Mouse (Mus musculus) hindbrain, embryonic 15.5 days (tissue): Measurements from ENCODE around the gene Krt13. TPM values are rescaled to one million over a fixed set of nuclear protein-coding genes. Genes with fewer than 3 reads are reported as not detected.
A peak's percentile ranks its signal among the peaks of the same experiment; 100 is the strongest.

Source experiments
- ATAC-seq: fragments of 200-750 bp; cut with Nextera tagmentation; 2 replicates; pipeline ENCODE4 v1.8.0; 2017; ENCODE audit warnings: low read depth, moderate number of reproducible peaks, moderate TSS enrichment; ENCODE audit not compliant: low FRiP score
- H3K27ac ChIP-seq: fragments of 300-500 bp; sonication (generic); replicated peaks from 2 replicates; pipeline ENCODE4 v1.5.1; 2015; ENCODE audit warnings: mild to moderate bottlenecking, inconsistent platforms
- H3K27me3 ChIP-seq: fragments of 300-500 bp; sonication (generic); 2 replicates; pipeline ENCODE4 v1.6.1; 2015; ENCODE audit warnings: control low read depth, inconsistent platforms
- H3K36me3 ChIP-seq: fragments of 300-500 bp; sonication (generic); 2 replicates; pipeline ENCODE4 v1.6.1; 2015; ENCODE audit warnings: control low read depth, inconsistent platforms
- H3K4me1 ChIP-seq: fragments of 300-500 bp; sonication (generic); replicated peaks from 2 replicates; pipeline ENCODE4 v1.6.1; 2015; ENCODE audit warnings: control low read depth, inconsistent platforms
- H3K4me2 ChIP-seq: fragments of 300-500 bp; sonication (generic); 2 replicates; pipeline ENCODE4 v1.6.1; 2015; ENCODE audit warnings: moderate library complexity, mild to moderate bottlenecking, inconsistent platforms
- H3K4me3 ChIP-seq: fragments of 300-500 bp; sonication (generic); 2 replicates; pipeline ENCODE4 v1.5.1; 2015; ENCODE audit warnings: mild to moderate bottlenecking, inconsistent platforms
- H3K9ac ChIP-seq: fragments of 300-500 bp; sonication (generic); 2 replicates; pipeline ENCODE4 v1.6.1; 2015; ENCODE audit warnings: inconsistent platforms
- H3K9me3 ChIP-seq: fragments of 300-500 bp; sonication (generic); 2 replicates; pipeline ENCODE4 v1.6.1; 2016; ENCODE audit warnings: control low read depth, inconsistent platforms
- WGBS: fragments of 180-500 bp; shearing (Covaris S2); methylation state at CpG from one replicate; pipeline ENCODE4 v1.1.7; 2015; 5-methylcytosine and 5-hydroxymethylcytosine counted together
- polyA plus RNA-seq: library from polyadenylated mRNA; unstranded; fragments of >200 nt; fragmentation: Nextera tagmentation; extraction: Ambion mirVana; gene quantifications from 2 replicates; pipeline ENCODE4 v1.2.1, GENCODE M21; 2015

Gene Krt13
- polyA plus RNA-seq: 0.09 TPM in 1 of 2 replicates, not detected in the other

- no peaks in the 10 kb centered on the region for H3K36me3 ChIP-seq
- H3K4me2 ChIP-seq: no peak within 1 kb of the TSS
- 64% methylated on average over 3 of the region's 3 CpGs for WGBS
- no peaks in the 10 kb centered on the region for H3K27me3 ChIP-seq
- H3K4me3 ChIP-seq: no peak within 1 kb of the TSS
- H3K9me3 ChIP-seq: no peaks in the 10 kb centered on the region
- no peaks in the 10 kb centered on the region for H3K4me1 ChIP-seq
- H3K9ac ChIP-seq: no peak within 1 kb of the TSS
- no peak for ATAC-seq
- H3K27ac ChIP-seq: no peak within 1 kb of the TSS
These were observed at the start of gene Krt13 for GRCm38 (mm10) chr11:100121466-100121865. Gene Krt13, minus strand, starts transcription at chr11:100121566.

DNA sequence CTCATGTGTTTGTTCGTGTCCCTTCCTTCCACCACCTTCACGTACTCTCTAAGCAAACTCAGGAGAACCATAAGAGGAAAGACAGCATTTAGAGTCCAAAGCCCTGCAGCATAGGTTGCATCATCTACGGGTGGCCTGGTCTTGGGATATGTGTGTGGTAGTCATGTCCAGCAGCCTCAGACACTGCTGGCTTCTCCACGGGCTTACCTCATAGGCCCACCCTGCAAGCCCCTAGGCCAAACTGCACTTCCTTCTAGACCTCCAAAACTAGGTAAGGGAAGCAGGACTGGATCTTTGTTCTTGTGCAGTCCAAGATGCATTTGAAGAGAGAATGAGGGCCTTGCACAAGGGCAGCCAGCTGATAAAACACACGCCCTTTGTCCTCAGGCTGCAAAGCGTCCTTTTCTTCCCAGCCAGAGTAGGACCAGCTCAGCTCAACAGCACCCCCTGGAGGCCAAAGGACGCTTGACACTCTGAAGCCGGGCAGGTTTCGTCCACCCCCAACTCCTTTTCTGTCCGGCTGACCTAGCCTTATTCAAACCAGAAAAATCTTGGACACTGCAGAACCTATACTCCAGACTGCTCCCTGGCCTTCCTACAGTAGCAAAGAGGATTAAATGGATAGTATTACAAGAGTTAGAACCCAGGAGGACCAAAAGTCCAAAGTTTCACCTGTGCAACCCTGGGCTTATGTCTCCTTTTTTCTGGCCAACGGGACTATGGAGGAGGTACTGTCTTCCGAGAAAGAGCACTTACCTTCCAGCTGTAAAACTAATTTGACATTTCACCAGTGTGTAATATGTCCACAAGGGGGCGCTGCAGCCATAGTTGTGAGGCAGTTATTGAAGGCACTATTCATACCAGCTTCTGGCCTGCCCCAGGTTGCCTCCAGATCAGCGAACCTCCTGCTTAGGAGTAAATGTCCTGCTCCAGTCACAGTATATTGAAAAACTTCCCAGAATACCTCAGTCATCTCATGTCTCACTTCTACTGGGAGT, 47.7 kb upstream of the Krt13 start:
- no peaks in the 10 kb centered on the region for H3K4me1 ChIP-seq
- no peak overlapping the region for H3K9ac ChIP-seq
- no peaks in the 10 kb centered on the region for H3K9me3 ChIP-seq
- H3K4me3 ChIP-seq: no peak overlapping the region
- H3K4me2 ChIP-seq: no peak overlapping the region
- no peaks in the 10 kb centered on the region for H3K36me3 ChIP-seq
- no peak overlapping the region for H3K27ac ChIP-seq
- H3K27me3 ChIP-seq: no peaks in the 10 kb centered on the region
- WGBS: 34% methylated on average over 14 of the region's 14 CpGs
- no peak for ATAC-seq

GRCm38 (mm10) chr11:100168071-100168470, 46.7 kb upstream of the Krt13 start:
- no peak overlapping the region for H3K9ac ChIP-seq
- 84% methylated on average over 8 of the region's 8 CpGs for WGBS

GRCm38 (mm10) chr11:100164392-100164791, 43.0 kb upstream of the Krt13 start:
- no peak for ATAC-seq
- 69% methylated on average over 7 of the region's 7 CpGs for WGBS

More at GRCm38 (mm10) chr11:100168071-100168470, 46.7 kb upstream of the Krt13 start:
- no peak overlapping the region for H3K27ac ChIP-seq
- no peak overlapping the region for H3K4me2 ChIP-seq
- no peaks in the 10 kb centered on the region for H3K4me1 ChIP-seq
- no peak for ATAC-seq
- no peaks in the 10 kb centered on the region for H3K9me3 ChIP-seq
- H3K4me3 ChIP-seq: no peak overlapping the region
- H3K27me3 ChIP-seq: no peaks in the 10 kb centered on the region
- no peaks in the 10 kb centered on the region for H3K36me3 ChIP-seq

DNA sequence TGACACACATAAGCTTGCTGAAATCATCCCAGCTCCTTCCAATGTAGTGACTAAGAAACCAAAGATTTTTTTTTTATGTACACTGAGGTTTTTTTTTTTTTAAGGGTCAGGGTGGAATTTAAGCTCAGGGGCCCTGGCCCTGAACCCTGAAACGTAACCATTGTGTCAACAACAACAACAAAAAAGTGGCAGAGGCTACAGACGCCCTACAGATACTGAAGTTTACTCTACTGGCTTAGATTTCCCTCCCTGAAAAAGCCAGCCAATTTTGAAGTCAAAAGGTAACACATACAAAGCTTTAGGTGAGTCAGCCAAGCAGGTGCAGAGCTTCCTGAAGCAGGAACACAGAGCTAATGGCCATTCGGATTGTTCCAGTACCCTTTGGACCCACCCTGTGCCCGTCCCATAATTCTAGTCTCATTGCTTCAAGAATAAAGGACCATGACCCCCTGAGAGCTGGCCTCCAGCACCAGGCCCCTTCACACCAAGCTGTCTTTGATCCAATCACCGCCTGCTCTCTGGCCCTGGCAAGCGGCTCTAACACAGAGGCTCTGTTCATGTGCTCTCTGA, 36.6 kb upstream of the Krt13 start:
- H3K9me3 ChIP-seq: no peaks in the 10 kb centered on the region

More at GRCm38 (mm10) chr11:100164392-100164791, 43.0 kb upstream of the Krt13 start:
- Histone ChIP-seq H3K4me1 (no peaks in the 10 kb centered on the region), H3K4me3 (no peak overlapping the region), H3K27ac (no peak overlapping the region), H3K27me3 (no peaks in the 10 kb centered on the region), H3K4me2 (no peak overlapping the region), H3K36me3 (no peaks in the 10 kb centered on the region), H3K9ac (no peak overlapping the region), H3K9me3 (no peaks in the 10 kb centered on the region)

GRCm38 (mm10) chr11:100157331-100157730, 36.0 kb upstream of the Krt13 start:
- no peak overlapping the region for H3K27ac ChIP-seq
- H3K27me3 ChIP-seq: no peaks in the 10 kb centered on the region
- H3K9ac ChIP-seq: no peak overlapping the region
- ATAC-seq: no peak
- H3K4me3 ChIP-seq: no peak overlapping the region
- 89% methylated on average over 3 of the region's 3 CpGs for WGBS
- no peaks in the 10 kb centered on the region for H3K4me1 ChIP-seq
- H3K36me3 ChIP-seq: no peaks in the 10 kb centered on the region
- H3K4me2 ChIP-seq: no peak overlapping the region
- H3K9me3 ChIP-seq: no peaks in the 10 kb centered on the region

More for the DNA sequence above, 36.6 kb upstream of the Krt13 start:
- H3K4me1 ChIP-seq: no peaks in the 10 kb centered on the region
- WGBS: 72% methylated on average over 6 of the region's 6 CpGs
- no peak overlapping the region for H3K4me2 ChIP-seq
- H3K36me3 ChIP-seq: no peaks in the 10 kb centered on the region
- H3K4me3 ChIP-seq: no peak overlapping the region
- H3K27me3 ChIP-seq: no peaks in the 10 kb centered on the region
- no peak for ATAC-seq
- no peak overlapping the region for H3K9ac ChIP-seq
- H3K27ac ChIP-seq: no peak overlapping the region

DNA sequence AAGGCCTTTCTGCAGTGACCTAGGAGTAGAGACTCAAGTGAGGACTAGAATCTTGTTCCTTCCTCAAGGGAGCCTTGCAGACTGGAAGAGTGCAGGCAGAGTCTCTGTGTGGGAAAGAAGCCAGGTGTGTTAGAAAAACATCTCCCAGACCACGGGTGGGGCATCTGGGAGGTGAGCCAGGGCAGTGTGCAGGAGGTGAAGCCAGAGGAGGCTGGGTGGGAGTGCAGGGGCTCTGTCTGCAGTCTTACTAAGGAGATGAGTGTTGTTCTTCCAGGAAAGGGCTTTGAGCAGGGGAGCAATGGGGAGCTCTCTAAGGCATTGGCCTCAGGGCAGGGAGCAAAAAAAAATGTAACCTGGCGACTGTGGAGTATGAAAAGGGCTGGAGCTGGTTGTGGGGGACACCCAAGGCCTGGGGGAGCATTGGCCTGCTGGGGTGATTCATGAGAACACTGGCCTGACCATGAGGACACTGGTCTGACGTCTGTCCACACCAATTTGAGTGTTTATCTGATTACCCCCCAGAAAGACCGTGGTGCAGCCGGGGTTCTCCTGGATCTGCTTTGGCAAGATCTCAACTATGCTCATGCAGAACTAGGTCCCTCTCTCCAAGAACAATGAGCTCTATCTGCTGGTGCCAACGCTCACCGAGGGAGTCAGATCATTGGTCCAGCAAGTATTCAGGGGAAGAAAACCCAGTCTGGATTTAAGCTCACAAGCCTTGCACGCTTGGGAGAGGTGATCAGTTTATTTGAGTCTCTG, 34.3 kb upstream of the Krt13 start:
- Histone ChIP-seq H3K27ac (no peak overlapping the region), H3K4me3 (no peak overlapping the region), H3K27me3 (no peaks in the 10 kb centered on the region), H3K4me1 (no peaks in the 10 kb centered on the region), H3K36me3 (no peaks in the 10 kb centered on the region), H3K4me2 (no peak overlapping the region), H3K9ac (no peak overlapping the region), H3K9me3 (no peaks in the 10 kb centered on the region)
- WGBS: 69% methylated on average over 8 of the region's 8 CpGs
- ATAC-seq: no peak

GRCm38 (mm10) chr11:100148615-100149330, 27.4 kb upstream of the Krt13 start, which contains the start of gene Krt19:
Gene Krt19, minus strand, starts transcription at chr11:100148665.
- no peak within 1 kb of the TSS for H3K27ac ChIP-seq
- WGBS: 45% methylated on average over 9 of the region's 9 CpGs
- H3K4me3 ChIP-seq: no peak within 1 kb of the TSS
- peaks cover 31% of the 10 kb centered on the region for H3K27me3 ChIP-seq
- H3K4me1 ChIP-seq: peaks cover 13% of the 10 kb centered on the region
- H3K36me3 ChIP-seq: no peaks in the 10 kb centered on the region
- no peaks in the 10 kb centered on the region for H3K9me3 ChIP-seq
- no peak for ATAC-seq
- H3K4me2 ChIP-seq: no peak within 1 kb of the TSS
- no peak within 1 kb of the TSS for H3K9ac ChIP-seq

- ATAC-seq: no peak
- no peak overlapping the region for H3K9ac ChIP-seq
- H3K4me1 ChIP-seq: peaks cover 13% of the 10 kb centered on the region
- no peak overlapping the region for H3K27ac ChIP-seq
- peaks cover 32% of the 10 kb centered on the region for H3K27me3 ChIP-seq
- WGBS: 80% methylated on average over 5 of the region's 5 CpGs
- no peaks in the 10 kb centered on the region for H3K9me3 ChIP-seq
- H3K36me3 ChIP-seq: no peaks in the 10 kb centered on the region
- no peak overlapping the region for H3K4me3 ChIP-seq
- no peak overlapping the region for H3K4me2 ChIP-seq
These were observed 26.4 kb upstream of the Krt13 start for GRCm38 (mm10) chr11:100147566-100148353.

GRCm38 (mm10) chr11:100145858-100146560, 24.6 kb upstream of the Krt13 start:
- peak overlapping the region; percentile 26 for H3K4me3 ChIP-seq
- H3K27ac ChIP-seq: no peak overlapping the region
- no peaks in the 10 kb centered on the region for H3K36me3 ChIP-seq
- H3K27me3 ChIP-seq: peaks cover 32% of the 10 kb centered on the region
- 9% methylated on average over 13 of the region's 13 CpGs for WGBS
- peak overlapping the region; percentile 56 for H3K4me2 ChIP-seq
- H3K9me3 ChIP-seq: no peaks in the 10 kb centered on the region
- ATAC-seq: no peak
- H3K9ac ChIP-seq: no peak overlapping the region
- H3K4me1 ChIP-seq: peaks cover 13% of the 10 kb centered on the region
